Mouse (Mus musculus) layer of hippocampus, adult 11-12 months (tissue): ENCODE results near the gene Prr30.
"Not testable (repeated sequence)": the region's sequence is repeated elsewhere in the genome, so short reads cannot be mapped to it uniquely, and the experiment has no call there.

Experiments
- DNase-seq: peaks from one replicate; pipeline ENCODE4 v3.0.0; 2022; ENCODE audit warnings: low spot score

The Prr30 gene

GRCm38 (mm10) chr14:101200230-101200629 lies at the start of gene Prr30:
Prr30 (minus strand) TSS chr14:101200330.
- no peak for DNase-seq

GRCm38 (mm10) chr14:101246793-101247192 lies 46.7 kb upstream of the Prr30 start:
- DNase-seq, result no peak

- DNase-seq, result no peak
Observed at GRCm38 (mm10) chr14:101245706-101246105, 45.6 kb upstream of the Prr30 start.

- DNase-seq, result not testable (repeated sequence)
Observed at GRCm38 (mm10) chr14:101244441-101244840, 44.3 kb upstream of the Prr30 start.

GRCm38 (mm10) chr14:101237965-101238364 lies 37.8 kb upstream of the Prr30 start:
- DNase-seq, result no peak

- peak; percentile 5 for DNase-seq
Observed at GRCm38 (mm10) chr14:101229068-101229467, 28.9 kb upstream of the Prr30 start.

- DNase-seq, result no peak
Observed at GRCm38 (mm10) chr14:101222319-101222718, 22.2 kb upstream of the Prr30 start.

GRCm38 (mm10) chr14:101172258-101172657 lies 27.9 kb downstream of the Prr30 start:
- no peak for DNase-seq
